Mouse (Mus musculus) spleen, adult 2 months (tissue): Measurements from ENCODE around the gene Kiz.

ENCODE experiments used
- CTCF ChIP-seq: fragments of 200-500 bp; IDR thresholded peaks from 2 replicates; pipeline ENCODE4 v1.5.1; 2011; ENCODE audit warnings: mild to moderate bottlenecking, inconsistent platforms; ENCODE audit not compliant: insufficient read depth, insufficient read length, insufficient replicate concordance; ENCODE audit errors: extremely low read depth
- POLR2A ChIP-seq: fragments of 200-500 bp; IDR thresholded peaks from 2 replicates; pipeline ENCODE4 v1.6.1; 2011; ENCODE audit warnings: low read depth, low read length, inconsistent platforms

DNA sequence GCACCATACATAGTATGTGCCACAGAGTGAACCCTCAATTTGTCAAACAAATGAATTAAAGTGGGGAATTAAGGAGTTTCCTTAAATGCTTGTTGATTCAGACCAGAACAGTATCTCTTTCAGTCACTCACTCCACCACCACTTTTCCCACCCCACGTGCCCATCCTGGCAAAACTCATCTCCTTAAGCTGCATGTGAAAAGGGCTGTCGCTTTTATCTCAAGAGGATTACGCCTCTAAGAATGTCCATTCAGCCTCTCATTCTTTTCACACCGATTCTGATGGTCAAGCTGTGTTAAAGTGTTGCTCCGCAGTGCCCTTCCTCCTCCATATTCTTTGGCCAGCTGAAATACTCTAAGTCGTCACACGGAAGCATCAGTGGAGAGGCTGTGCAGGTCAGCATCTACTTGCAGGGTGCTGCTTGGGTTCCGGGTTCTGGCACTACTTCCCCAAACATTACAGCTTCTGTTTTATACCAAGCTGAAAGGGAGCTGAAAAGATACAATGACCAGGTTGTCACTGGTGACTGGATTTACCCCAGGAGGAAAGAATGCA, 92.6 kb downstream of the Kiz start:
- no peak for TF ChIP-seq CTCF
- TF ChIP-seq POLR2A = no peak
